Comparison of ENCODE assay signal across 8 mouse cellular contexts in genomic region chr7:110432301-110432700, GRCm38 (mm10).
DNase-seq lines count a peak whose midpoint lies in the region; ATAC-seq lines count a peak whose summit lies in the region.

No protein-coding gene starts in this region.

- H3K36me3 ChIP-seq in midbrain, embryonic 14.5 days (ENCODE audit: control insufficient read depth, insufficient read depth, low read length): peaks cover 10% of the 10 kb centered on the region
- H3K36me3 ChIP-seq in midbrain, embryonic 16.5 days (ENCODE audit: control insufficient read depth, insufficient read depth, low read length): no peaks in the 10 kb centered on the region; the same call in 1 of the 2 replicates

- 25% methylated on average over 4 of the region's 4 CpGs for WGBS in midbrain, embryonic 14.5 days
- WGBS in midbrain, embryonic 16.5 days: 29% methylated on average over 4 of the region's 4 CpGs

- DNase-seq in midbrain, embryonic 14.5 days: peak; percentile 78
- peak; percentile 70 for DNase-seq in ZHBTc4 (ENCODE audit: low read depth, low spot score)
- DNase-seq in cerebellum, postnatal 36 days: peak; percentile 53 to 66
- DNase-seq in heart, postnatal 4 days: peak; percentile 45
- DNase-seq in left cerebral cortex, adult 18-20 months (ENCODE audit: low spot score in 2 of 2): peak; percentile 51 to 62
- DNase-seq in thymus, postnatal 25 days: peak; percentile 64

- H3K27me3 ChIP-seq in midbrain, embryonic 14.5 days (ENCODE audit: control insufficient read depth, insufficient read depth, low read length): no peaks in the 10 kb centered on the region
- H3K27me3 ChIP-seq in midbrain, embryonic 16.5 days (ENCODE audit: control insufficient read depth, insufficient read depth, low read depth, low read length): no peaks in the 10 kb centered on the region

- H3K4me3 ChIP-seq in midbrain, embryonic 14.5 days (replicated peaks; ENCODE audit: low read depth, low read length): no peak overlapping the region
- H3K4me3 ChIP-seq in midbrain, embryonic 16.5 days (ENCODE audit: low read depth, low read length): no peak overlapping the region

- no peak for ATAC-seq in midbrain, embryonic 14.5 days (ENCODE audit: low FRiP score, low TSS enrichment)
- no peak for ATAC-seq in midbrain, embryonic 16.5 days
- ATAC-seq in monocyte, adult 5-6 weeks (replicated peaks; ENCODE audit: insufficient number of reproducible peaks, low FRiP score, low TSS enrichment, poor library complexity, severe bottlenecking): peak; percentile 75; the same call in 1 of the 2 replicates

- H3K4me1 ChIP-seq in midbrain, embryonic 14.5 days (ENCODE audit: control insufficient read depth, insufficient read depth, low read length): no peaks in the 10 kb centered on the region
- H3K4me1 ChIP-seq in midbrain, embryonic 16.5 days (ENCODE audit: control insufficient read depth, insufficient read depth, low read length): no peaks in the 10 kb centered on the region

- no peak overlapping the region for H3K27ac ChIP-seq in midbrain, embryonic 14.5 days (replicated peaks; ENCODE audit: low read depth, low read length)
- H3K27ac ChIP-seq in midbrain, embryonic 16.5 days (ENCODE audit: low read length): no peak overlapping the region

- H3K9ac ChIP-seq in midbrain, embryonic 14.5 days (replicated peaks; ENCODE audit: low read length): no peak overlapping the region
- no peak overlapping the region for H3K9ac ChIP-seq in midbrain, embryonic 16.5 days (ENCODE audit: low read depth, low read length)

- H3K9me3 ChIP-seq in midbrain, embryonic 14.5 days (ENCODE audit: control insufficient read depth, low read length): no peaks in the 10 kb centered on the region
- no peaks in the 10 kb centered on the region for H3K9me3 ChIP-seq in midbrain, embryonic 16.5 days (replicated peaks; ENCODE audit: control insufficient read depth, low read length, poor library complexity, severe bottlenecking)

- no peak overlapping the region for H3K4me2 ChIP-seq in midbrain, embryonic 14.5 days (ENCODE audit: low read length)
- no peak overlapping the region for H3K4me2 ChIP-seq in midbrain, embryonic 16.5 days (ENCODE audit: low read length)
